ENCODE assay signal across 24 mouse cellular contexts in the genomic region with DNA sequence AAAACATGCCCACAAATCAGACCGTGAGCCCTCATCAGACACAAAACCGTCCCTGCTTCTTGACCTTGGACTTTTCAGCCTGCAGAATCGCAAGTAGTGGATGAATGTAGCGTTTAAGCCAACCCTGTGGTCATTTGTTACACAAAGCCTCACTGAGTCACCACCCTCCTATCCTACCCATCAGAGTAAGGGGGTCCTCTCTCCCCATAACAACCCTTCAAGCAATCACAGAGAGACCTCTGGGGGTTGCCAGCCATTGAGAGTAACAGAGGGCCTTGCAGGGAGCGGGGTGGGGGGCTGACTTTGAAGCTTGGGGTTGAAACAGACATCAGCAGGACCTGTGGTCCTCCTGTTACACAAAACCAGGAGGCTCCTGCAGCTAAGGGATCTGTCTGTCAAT. TPM values are rescaled to one million over a fixed set of nuclear protein-coding genes. Genes with fewer than 3 reads are reported as not detected.
DNase-seq lines count a peak whose midpoint lies in the region.
"Had no signal": no experiment of that assay in that cellular context is flagged by ENCODE, and none has a peak within 500 bp of the region (broad histone marks: within the 10 kb centered on the region; RNA-seq: fewer than 3 reads in every experiment).

No protein-coding gene starts in this region.

- H3K36me3 ChIP-seq in heart, embryonic 10.5 days = no peaks in the 10 kb centered on the region
- H3K36me3 ChIP-seq: embryonic facial prominence, embryonic 13.5 days; embryonic facial prominence, embryonic 15.5 days; forebrain, embryonic 10.5 days; forebrain, embryonic 12.5 days had no signal

- no peak overlapping the region for H3K4me3 ChIP-seq in heart, embryonic 10.5 days
- H3K4me3 ChIP-seq: embryonic facial prominence, embryonic 13.5 days; embryonic facial prominence, embryonic 15.5 days; erythroblast, embryonic 14.5 days; forebrain, embryonic 10.5 days; forebrain, embryonic 12.5 days had no signal

- peaks cover 45% of the 10 kb centered on the region for H3K4me1 ChIP-seq in heart, embryonic 10.5 days

- no peak overlapping the region for H3K27ac ChIP-seq in heart, embryonic 10.5 days
- H3K27ac ChIP-seq: embryonic facial prominence, embryonic 13.5 days; embryonic facial prominence, embryonic 15.5 days; forebrain, embryonic 10.5 days; forebrain, embryonic 12.5 days had no signal

- 94% methylated on average over 5 of the region's 5 CpGs for WGBS in heart, embryonic 10.5 days

- no peaks in the 10 kb centered on the region for H3K27me3 ChIP-seq in heart, embryonic 10.5 days (ENCODE audit: insufficient read depth, poor library complexity, severe bottlenecking)
- H3K27me3 ChIP-seq: embryonic facial prominence, embryonic 13.5 days; embryonic facial prominence, embryonic 15.5 days; forebrain, embryonic 12.5 days had no signal

- H3K9me3 ChIP-seq in heart, embryonic 10.5 days = no peaks in the 10 kb centered on the region
- H3K9me3 ChIP-seq: embryonic facial prominence, embryonic 13.5 days; embryonic facial prominence, embryonic 15.5 days; forebrain, embryonic 10.5 days; forebrain, embryonic 12.5 days had no signal

- DNase-seq in heart, embryonic 10.5 days (ENCODE audit: low spot score) = peak; percentile 59
- DNase-seq in heart, adult 9 months (ENCODE audit: low spot score in 2 of 2) = no peak
- DNase-seq in testis, postnatal 10 days (ENCODE audit: low spot score) = peak; percentile 20
- DNase-seq in testis, postnatal 14 days (ENCODE audit: low spot score) = no peak
- DNase-seq: adrenal gland, adult 2 months; adrenal gland, postnatal 10 days; adrenal gland, postnatal 25 days; cerebellum, adult 11 months; cerebellum, adult 18-20 months; cerebellum, adult 8-10 months; cerebellum, adult 9-11 months; cerebellum, postnatal 14 days; cerebellum, postnatal 36 days; embryo, embryonic 11 days had no signal

RNA-seq across cellular contexts. Expression of a gene that starts 8.8 kb away (rescaled TPM):
- 0.30 and 1.3 TPM in 2 replicates for polyA plus RNA-seq in heart, embryonic 10.5 days (2016; fragmentation: Nextera tagmentation; extraction: Ambion mirVana)
- polyA plus RNA-seq: adrenal gland, adult 2 months; brain, embryonic 14.5 days; C2C12; embryonic facial prominence, embryonic 11.5 days; embryonic facial prominence, embryonic 13.5 days; embryonic facial prominence, embryonic 15.5 days; erythroblast, embryonic 14.5 days; forebrain, embryonic 10.5 days; forebrain, embryonic 12.5 days; forebrain, embryonic 14.5 days; forebrain, embryonic 16.5 days had no signal

RNA-seq across cellular contexts. Expression of a gene that starts 45.6 kb away (rescaled TPM):
- 7.3 and 8.2 TPM in 2 replicates for polyA plus RNA-seq in heart, embryonic 10.5 days (2016; fragmentation: Nextera tagmentation; extraction: Ambion mirVana)

RNA-seq across cellular contexts. Expression of a gene that starts 57.9 kb away (rescaled TPM):
- polyA plus RNA-seq in heart, embryonic 10.5 days (2016; fragmentation: Nextera tagmentation; extraction: Ambion mirVana) = 47.0 and 56.0 TPM in 2 replicates

Comparison
In these comparisons a context has a peak if more than half of its experiments do, and no peak if none do; other contexts are left out.
1. DNase-seq: peak in heart, embryonic 10.5 days (single experiment) and testis, postnatal 10 days (single experiment); none in heart, adult 9 months (0 of 2) and testis, postnatal 14 days (single experiment).